Mouse (Mus musculus) olfactory bulb, adult 2 months (tissue): ENCODE measurements around the gene E2f2. TPM values are rescaled to one million over a fixed set of nuclear protein-coding genes. Genes with fewer than 3 reads are reported as not detected.

ENCODE experiments used
- H3K27ac ChIP-seq: fragments of 200-500 bp; 2 replicates; pipeline ENCODE4 v1.5.1; 2012; ENCODE audit warnings: low read depth, low read length; ENCODE audit not compliant: insufficient read depth
- H3K4me1 ChIP-seq: fragments of 200-500 bp; 2 replicates; pipeline ENCODE4 v1.6.1; 2012; ENCODE audit warnings: low read length; ENCODE audit not compliant: control insufficient read depth, insufficient read depth
- H3K4me3 ChIP-seq: fragments of 200-500 bp; 2 replicates; pipeline ENCODE4 v1.5.1; 2012; ENCODE audit warnings: mild to moderate bottlenecking, low read depth, low read length, moderate library complexity; ENCODE audit not compliant: insufficient read depth
- CTCF ChIP-seq: fragments of 200-500 bp; IDR thresholded peaks from 2 replicates; pipeline ENCODE4 v1.5.1; 2012; ENCODE audit warnings: low read depth, mild to moderate bottlenecking, low read length, moderate library complexity; ENCODE audit not compliant: insufficient read depth
- POLR2A ChIP-seq: fragments of 200-500 bp; IDR thresholded peaks from 2 replicates; pipeline ENCODE4 v1.6.1; 2012; ENCODE audit warnings: mild to moderate bottlenecking, low read depth, low read length, moderate library complexity; ENCODE audit not compliant: insufficient read depth
- WGBS: fragments of 180-500 bp; shearing (Covaris S2); methylation state at CpG from one replicate; pipeline ENCODE4 v1.1.7; 2018; 5-methylcytosine and 5-hydroxymethylcytosine counted together
- polyA plus RNA-seq: library from polyadenylated mRNA; stranded (reverse); fragments of >200 nt; gene quantifications from 2 replicates; pipeline ENCODE4 v1.2.4, GENCODE M21; 2012; ENCODE audit warnings: low replicate concordance; ENCODE audit not compliant: missing spikeins, insufficient read depth, insufficient read length

The E2f2 gene
- polyA plus RNA-seq, 1 experiment: not detected

DNA sequence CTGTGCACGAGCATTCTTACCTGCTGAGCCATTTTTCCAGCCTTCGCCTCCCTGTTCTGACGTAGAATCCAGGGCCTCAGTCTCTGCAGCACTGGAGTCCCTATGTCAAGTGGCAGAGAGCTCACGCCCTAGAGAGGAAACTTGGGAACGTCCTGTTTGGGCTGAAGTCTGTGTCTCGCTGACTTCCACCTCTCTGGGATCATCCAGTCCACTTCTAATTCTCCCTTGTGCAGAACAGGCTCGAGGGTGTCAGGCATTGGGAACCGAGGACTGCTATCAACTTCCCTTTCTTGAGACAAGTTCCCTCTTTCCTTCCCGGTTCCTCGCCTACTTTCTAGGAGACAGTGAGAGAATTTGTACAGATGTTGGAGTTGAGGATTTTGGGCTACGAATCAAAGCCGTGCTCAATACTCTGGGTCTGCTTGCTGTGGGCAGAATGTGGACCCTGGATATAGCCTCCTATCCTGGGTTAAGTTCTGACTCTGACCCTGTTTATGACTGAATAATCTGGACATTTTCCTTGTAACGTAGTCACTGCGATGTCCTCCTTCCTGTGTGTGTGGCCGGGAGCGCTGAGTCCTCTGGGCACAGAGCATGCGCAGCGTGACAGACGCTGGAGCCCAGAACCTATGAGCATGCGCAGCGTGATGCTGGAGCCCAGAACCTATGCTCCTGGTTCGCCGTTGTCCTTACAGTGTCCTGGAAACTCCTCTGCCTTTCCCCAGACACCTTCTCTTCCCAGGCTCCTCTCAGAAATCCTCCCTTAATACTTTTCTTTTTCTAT is 52.7 kb downstream of the E2f2 start:
- no peak overlapping the region for H3K4me3 ChIP-seq
- no peak overlapping the region for H3K27ac ChIP-seq
- no peak for TF ChIP-seq CTCF
- no peak for TF ChIP-seq POLR2A
- 87% methylated on average over 23 of the region's 23 CpGs for WGBS
- peaks cover 11% of the 10 kb centered on the region for H3K4me1 ChIP-seq

DNA sequence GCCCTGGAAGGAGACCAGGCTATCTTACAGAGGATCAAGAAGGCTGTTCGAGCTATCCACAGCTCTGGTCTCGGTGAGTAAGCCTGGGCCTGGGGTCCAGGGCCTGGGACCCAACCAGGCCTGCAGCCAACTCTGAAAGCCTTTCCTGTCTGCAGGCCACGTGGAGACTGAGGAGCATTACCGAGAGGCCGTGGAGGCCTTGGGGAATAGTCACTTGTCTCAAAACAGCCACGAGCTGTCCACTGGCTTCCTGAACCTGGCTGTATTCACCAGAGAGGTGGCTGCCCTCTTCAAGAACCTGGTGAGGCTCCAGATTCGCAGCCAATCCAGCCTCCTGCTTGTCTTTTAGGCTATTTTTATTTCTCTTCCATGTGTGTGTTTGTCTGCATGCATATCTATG is 55.2 kb downstream of the E2f2 start:
- peaks cover 6% of the 10 kb centered on the region for H3K4me1 ChIP-seq
- H3K27ac ChIP-seq: no peak overlapping the region
- WGBS: 71% methylated on average over 7 of the region's 7 CpGs
- no peak overlapping the region for H3K4me3 ChIP-seq
- TF ChIP-seq POLR2A (no peak), CTCF (no peak)

DNA sequence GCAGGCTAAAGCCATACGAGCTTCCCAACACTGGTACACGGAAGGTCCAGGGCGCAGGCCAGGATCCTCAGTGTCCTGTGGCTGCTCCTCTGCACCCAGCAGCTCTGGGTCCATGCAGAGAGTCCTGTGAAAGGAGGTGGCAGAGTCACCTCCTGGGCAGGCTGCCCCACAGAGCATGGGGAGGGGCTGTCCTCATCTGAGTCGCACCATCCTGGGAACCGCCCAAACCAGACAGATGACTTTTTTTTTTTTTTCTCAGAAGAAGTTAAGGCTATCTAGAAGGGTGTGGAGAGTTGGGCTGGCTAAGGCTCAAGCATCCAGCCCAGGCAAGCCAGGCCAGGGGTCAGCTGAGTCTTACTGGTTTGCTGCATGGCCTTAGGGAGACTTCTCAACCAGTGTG is 56.4 kb downstream of the E2f2 start:
- Histone ChIP-seq H3K4me1 (peaks cover 5% of the 10 kb centered on the region), H3K27ac (no peak overlapping the region), H3K4me3 (no peak overlapping the region)
- TF ChIP-seq CTCF (no peak), POLR2A (no peak)
- WGBS: 94% methylated on average over 5 of the region's 5 CpGs

DNA sequence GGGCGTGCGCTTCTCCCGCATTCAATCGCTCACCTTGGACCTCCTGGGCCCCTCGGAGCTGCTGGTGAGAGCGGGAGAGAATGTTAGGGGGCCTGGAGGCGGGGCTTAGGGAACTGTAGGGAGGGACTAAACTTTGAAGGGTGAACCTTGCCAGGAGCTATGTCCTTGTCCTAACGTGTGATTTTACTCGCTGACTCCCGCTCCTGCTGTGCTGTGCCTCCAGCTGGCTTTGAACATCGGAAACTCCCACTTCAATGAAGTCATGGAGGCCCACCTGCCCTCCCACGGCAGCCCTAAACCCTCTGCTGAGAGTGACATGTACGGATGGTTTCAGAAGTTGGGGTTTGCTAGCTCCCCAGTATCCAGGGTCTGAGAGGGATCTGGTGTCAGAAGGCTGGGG is 66.5 kb downstream of the E2f2 start:
- WGBS: 49% methylated on average over 13 of the region's 13 CpGs
- no peak overlapping the region for H3K27ac ChIP-seq
- H3K4me1 ChIP-seq: no peaks in the 10 kb centered on the region
- TF ChIP-seq POLR2A: no peak
- TF ChIP-seq CTCF: no peak
- no peak overlapping the region for H3K4me3 ChIP-seq

DNA sequence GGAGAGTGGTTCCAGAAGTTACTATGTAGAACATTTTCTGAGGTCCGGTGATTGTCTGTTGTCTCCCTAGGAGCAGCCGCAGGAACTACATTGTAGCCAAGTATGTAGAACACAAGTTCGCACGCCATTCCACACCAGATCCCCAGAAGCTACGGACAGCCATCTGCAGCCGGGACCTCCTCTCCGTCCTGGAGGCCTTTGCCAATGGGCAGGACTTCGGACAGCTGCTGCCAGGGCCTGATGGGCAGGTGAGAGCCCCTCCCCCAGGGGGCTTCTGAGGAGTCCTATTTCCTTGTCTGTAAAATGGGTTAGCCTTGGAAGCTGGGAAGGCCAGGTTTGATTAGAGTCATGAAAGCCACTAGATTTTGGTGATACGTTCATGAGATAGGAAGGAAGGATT is 66.9 kb downstream of the E2f2 start:
- Histone ChIP-seq H3K27ac (no peak overlapping the region), H3K4me3 (no peak overlapping the region), H3K4me1 (no peaks in the 10 kb centered on the region)
- TF ChIP-seq CTCF (no peak), POLR2A (no peak)
- WGBS: 82% methylated on average over 9 of the region's 9 CpGs

DNA sequence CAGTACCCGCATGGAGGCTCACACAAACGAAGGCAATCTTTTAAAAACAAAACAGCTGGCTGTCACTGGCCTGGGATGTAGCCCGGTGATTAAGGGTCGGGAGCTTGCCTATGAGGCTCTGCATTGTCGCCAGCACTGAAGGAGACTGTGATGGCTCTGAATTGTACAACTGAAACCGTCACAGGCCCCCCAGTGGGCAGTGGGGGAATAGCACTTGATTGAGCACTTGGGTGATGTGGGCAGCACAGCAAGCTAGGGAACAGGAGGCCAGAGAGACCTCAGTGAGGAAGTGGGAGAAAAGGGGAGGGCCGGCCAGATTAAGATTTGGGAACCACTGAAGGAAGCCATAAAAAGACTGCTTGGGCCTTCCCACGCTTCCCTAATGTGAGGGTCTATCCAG is 67.4 kb downstream of the E2f2 start:
- 31% methylated on average over 8 of the region's 8 CpGs for WGBS
- Histone ChIP-seq H3K4me1 (no peaks in the 10 kb centered on the region), H3K4me3 (no peak overlapping the region), H3K27ac (no peak overlapping the region)
- no peak for TF ChIP-seq POLR2A
- peak; percentile 61 for TF ChIP-seq CTCF

DNA sequence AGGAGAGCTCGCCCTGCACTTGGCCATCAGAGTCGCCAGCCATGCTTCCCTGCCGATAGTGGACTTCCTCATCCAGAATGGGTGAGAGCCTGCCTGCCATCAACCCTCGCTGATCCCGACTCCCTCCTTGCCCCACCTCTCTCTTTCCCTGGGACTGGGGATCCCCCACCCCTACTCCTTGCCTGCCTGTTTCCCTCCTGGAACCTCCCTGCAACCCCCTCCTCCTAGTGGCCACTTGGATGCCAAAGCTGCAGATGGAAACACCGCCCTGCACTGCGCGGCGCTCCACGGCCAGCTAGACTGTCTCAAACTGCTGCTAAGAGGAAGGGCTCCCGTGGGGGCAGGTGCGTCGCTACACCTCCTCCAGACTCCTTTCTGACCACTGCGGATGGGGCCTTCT is 67.9 kb downstream of the E2f2 start:
- 81% methylated on average over 14 of the region's 14 CpGs for WGBS
- Histone ChIP-seq H3K4me1 (no peaks in the 10 kb centered on the region), H3K27ac (no peak overlapping the region), H3K4me3 (no peak overlapping the region)
- TF ChIP-seq POLR2A (no peak), CTCF (no peak)

DNA sequence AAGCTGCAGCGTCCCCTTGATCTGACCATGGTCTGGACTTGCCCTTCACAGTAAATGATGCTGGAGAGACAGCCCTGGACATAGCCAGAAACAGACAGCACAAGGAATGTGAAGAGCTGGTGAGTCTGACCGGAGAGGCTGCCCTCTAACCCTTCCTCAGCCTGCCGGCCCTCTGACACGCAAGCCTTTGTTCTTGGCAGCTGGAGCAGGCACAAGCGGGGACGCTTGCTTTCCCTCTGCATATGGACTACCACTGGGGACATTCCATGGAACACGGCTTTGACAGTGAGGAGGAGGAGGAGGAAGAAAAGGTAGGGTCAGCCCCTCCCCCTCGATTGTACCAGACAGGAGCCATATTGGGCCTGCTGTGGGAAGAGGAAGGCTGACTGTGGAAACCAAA is 68.8 kb downstream of the E2f2 start:
- no peaks in the 10 kb centered on the region for H3K4me1 ChIP-seq
- no peak overlapping the region for H3K4me3 ChIP-seq
- TF ChIP-seq CTCF (no peak), POLR2A (no peak)
- H3K27ac ChIP-seq: no peak overlapping the region
- 73% methylated on average over 8 of the region's 8 CpGs for WGBS

DNA sequence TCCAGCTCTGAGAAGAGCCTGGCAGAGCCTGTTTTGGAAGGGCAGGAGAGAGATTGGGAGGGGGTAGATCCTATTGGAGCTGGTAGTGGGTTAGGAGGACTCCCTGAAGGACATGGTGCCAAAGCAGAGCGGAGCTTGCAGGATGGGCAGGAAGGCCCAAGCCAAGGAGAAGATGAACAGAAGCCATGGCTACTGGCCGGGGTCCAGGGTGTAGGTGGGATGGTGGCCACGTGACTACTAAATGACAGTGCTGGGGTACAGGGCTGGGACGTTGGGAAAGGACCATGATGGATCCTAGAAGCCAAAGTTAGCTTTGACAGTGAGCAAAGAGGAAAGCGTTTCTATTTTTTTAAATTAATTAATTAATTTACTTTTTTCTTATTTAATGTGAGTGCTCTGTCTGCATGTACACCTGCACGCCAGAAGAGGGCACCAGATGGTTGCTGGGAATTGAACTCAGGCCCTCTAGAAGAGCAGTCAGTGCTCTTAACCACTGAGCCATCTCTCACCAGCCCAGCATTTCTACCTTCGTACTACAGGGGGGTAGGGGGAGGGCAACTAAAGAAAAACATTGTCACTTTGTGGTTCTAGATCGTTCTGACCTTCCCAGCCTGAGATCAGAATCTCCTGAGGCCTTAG is 70.0 kb downstream of the E2f2 start:
- 53% methylated on average over 8 of the region's 8 CpGs for WGBS

DNA sequence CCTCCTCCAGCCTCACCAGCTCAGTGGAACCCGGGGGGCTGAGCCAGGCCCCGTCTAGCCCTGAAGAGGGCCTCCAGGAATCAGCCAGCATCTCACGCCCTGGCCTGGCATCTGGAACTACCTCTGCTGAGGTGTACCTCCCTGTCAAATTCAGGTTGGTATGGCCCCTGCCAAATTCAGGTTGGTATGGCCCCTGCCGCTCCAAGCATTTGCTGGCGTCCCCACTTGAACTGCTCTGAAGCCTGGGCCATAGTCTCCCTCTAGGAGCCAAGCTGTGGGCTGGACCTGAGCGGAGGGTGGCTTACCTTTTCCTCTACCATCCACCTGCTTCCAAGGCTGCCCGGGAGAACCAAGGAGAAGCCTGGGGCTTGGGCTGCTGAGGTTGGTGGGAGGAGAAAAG is 70.5 kb downstream of the E2f2 start:
- WGBS: 89% methylated on average over 7 of the region's 7 CpGs
- TF ChIP-seq CTCF (no peak), POLR2A (no peak)

More for the DNA sequence above, 70.0 kb downstream of the E2f2 start:
- H3K4me3 ChIP-seq: no peak overlapping the region
- peaks cover 5% of the 10 kb centered on the region for H3K4me1 ChIP-seq
- TF ChIP-seq POLR2A (no peak), CTCF (no peak)
- H3K27ac ChIP-seq: no peak overlapping the region

More for the DNA sequence above, 70.5 kb downstream of the E2f2 start:
- Histone ChIP-seq H3K4me3 (no peak overlapping the region), H3K4me1 (peaks cover 11% of the 10 kb centered on the region), H3K27ac (no peak overlapping the region)
